Mouse (Mus musculus) lung, postnatal 14 days (tissue): ENCODE measurements at regions not wholly inside any gene's neighbourhood (a gene's known extent, or its start where the extent isn't known, plus 50 kb on each side); places are given as distances from the start of the nearest gene placed in this dataset.

ENCODE experiments used
- DNase-seq: peaks from one replicate; pipeline ENCODE4 v3.0.0; 2021

DNA sequence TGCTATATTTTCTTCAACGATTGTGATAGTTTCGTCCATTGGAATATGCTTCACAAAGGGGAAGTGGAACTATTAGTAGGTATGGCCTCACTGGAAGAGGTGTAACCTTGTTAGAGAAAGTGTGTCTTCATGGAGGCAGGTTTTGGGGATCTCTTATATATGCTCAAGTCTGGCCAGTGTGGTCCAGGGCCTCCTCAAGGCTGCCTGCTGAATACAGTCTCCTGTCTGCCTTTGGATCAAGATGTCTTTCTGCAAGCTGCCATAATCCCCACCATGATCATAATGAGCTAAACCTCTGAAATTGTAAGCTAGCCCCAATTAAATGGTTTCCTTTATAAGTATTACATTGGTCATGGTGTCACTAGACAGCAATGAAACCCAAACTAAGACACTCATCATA lies 384.3 kb downstream of the Btbd3 start:
- no peak for DNase-seq

DNA sequence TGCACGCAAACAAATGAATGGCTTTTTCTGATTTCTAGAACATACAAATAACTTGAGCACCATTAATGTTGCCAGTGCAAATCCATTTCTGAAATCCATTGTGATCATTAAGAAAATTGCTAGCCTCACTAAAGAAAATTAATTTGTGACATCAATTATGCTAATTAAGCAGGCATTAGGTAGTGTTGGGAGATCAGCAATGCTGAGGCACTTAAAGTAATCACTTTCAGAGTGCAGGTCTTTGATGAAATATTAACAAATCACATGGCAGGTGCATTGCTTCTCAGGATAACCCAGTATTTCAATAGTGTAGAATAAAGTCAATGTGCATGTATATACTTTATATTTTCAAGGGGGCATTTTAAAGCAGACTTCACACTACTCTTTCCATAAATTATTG lies 385.0 kb downstream of the Btbd3 start:
- no peak for DNase-seq

DNA sequence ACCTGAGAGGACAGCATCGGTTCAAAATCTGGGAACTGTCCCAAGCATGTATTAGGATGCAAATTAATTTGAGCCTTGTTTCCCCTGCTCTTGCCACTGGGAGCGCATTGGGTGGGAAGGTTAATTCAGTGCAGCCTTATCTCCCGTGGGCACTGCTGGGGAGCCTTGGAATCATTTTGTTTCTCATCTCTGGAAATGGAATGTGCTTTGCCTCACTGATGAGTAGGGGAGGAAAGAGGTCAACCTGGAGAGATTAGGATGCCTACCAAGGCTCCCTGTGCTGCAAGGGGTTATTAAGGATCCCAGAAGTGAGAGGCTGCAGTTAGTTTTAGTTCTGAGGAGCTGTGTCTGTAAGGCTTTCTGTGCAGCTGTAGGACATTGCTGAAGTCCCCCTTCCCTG lies 392.3 kb downstream of the Btbd3 start:
- DNase-seq = no peak

DNA sequence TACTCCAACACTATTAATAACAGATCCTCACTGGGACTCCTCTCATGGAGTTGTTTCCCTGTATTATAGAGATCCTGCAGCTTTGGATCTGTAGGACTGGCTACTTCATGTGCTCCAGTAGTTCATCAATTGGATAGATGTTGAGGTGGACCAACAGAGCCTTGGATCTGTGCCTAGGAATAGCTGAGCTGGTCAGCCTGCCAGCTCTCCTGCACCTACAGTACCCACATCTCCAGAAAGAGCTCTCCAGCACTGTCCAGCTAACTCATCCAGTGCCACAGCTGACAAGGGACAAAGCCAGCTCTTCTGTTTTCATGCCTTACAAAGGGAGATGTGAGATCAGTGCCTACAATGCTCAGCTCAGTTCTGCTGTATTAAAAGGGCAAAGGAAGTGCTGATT lies 403.0 kb downstream of the Btbd3 start:
- no peak for DNase-seq

DNA sequence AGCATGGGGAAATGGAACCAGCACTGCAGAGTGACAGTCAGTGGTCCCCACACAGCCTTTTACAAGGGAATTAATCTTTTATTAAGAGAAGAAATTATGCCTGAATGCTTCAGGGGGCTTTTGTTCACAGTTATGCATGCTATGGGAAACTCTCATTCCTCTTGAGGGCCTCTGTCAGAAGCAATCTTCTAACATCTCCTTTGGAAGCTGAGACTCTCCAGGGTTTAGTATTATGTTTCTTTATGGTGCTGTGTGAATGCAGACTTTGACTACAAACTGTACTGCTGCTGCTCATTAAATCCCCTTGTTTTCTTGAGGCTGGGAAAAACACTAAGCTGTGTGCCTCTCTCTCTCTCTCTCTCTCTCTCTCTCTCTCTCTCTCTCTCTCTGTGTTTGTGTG lies 413.9 kb downstream of the Btbd3 start:
- DNase-seq = no peak

DNA sequence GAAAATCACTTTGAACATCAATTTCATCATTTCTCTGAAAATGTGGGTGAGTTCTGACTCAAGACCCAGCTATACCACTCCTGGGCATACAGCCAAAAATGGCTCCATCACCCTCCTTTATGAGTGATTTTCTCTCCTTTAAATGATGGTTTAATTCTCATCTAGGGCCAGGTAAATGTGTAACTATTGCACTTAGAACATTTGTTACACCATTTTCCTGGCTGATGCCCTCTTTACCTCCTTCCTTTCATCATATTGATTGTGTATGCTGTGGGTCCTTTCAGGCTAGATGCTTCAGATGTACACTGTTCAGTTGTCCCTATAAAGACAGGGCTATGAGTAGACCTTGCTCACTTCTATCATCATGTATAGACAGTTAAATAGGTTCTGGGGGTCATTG lies 418.4 kb downstream of the Btbd3 start:
- DNase-seq = no peak

DNA sequence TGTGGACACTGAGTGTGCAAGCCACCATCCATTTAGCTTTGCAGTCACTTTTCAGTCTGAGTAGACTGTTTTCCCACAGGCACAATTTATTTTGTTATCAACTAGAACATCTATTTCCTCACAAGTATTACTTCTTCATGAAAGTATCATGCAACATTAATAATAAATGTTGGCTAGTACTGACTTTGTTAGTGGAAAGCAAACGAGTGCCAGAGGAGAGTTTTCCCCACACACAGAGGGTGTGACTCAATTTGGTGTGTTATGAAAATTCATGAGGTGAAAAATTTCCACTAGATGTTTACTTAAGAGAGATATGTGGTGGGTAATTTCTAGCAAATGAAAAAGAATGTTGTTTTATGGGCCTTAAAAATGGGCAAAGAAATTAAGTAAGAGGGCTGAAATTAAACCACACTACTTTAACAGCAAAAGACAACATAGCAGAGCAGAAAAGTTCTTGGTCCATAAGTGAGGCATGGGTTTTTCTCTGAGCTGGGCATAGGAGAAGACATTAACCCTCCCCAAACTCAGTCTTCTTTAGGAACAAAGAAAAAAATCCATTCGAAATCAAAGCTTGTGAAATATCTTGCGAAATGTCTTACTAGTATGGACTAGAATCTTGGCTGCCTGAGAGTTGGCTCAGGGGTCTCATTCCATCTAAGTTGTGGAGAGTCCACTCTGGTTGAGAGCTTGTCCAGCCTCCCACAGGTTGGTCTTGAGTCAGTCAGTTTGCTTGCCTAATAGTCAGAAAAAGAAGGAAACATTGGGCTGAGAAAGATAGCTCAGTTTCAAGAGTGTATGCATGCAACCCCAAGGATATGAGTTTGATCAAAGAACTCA lies 419.1 kb downstream of the Btbd3 start:
- no peak for DNase-seq

DNA sequence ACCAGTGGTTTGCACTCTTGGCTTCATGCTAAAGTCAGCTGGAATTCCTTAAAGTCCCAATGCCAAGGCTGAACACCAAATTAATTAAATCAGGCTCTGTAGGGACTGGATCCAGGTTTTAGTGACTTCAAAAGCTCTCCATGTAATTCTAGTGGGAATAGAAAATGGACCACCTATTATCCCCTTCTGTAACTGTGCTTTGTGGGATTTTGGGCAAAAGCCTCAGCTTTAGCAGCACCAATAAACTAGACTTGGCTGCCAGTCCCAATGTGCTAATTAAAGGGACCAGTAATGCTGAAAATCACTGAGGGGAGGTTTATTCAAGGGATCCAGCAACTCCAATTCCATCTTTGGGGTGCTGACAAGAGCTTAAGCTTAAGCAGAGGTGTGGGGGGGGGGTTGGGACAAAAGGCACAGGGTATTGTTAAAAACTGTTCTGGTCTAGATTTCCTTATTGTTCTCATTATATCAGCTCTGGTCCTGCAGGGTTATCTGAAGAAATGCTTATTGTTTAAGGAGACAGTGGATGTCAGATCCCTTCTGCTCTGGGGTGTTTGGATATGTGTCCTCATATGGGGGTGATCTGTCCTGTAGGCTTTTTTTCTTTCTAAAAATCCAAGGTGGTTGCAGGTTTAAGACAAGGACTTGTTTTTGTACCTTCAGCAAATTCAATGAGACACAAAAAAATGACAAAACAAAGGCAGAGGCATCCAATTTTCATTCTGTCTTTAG lies 431.9 kb downstream of the Btbd3 start:
- DNase-seq = no peak

DNA sequence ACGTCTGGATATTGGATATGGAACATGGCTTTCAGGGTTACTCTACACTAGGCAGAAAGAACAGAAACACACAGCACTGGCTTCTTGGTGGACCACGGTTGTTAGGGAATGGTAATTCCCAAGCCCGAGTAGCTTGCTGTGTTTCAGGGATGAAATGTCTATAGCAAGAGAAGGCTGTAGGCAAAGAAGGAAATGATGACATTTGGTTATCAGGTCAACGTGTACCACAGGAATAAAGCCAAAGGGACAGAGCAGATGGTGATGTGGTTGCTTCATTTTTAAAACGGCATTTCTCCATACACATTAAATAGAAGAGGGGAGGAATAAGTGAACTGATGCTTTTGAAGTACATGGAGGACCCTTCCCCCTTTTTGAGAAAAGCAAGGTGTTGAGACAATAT lies 433.1 kb downstream of the Btbd3 start:
- DNase-seq = no peak

DNA sequence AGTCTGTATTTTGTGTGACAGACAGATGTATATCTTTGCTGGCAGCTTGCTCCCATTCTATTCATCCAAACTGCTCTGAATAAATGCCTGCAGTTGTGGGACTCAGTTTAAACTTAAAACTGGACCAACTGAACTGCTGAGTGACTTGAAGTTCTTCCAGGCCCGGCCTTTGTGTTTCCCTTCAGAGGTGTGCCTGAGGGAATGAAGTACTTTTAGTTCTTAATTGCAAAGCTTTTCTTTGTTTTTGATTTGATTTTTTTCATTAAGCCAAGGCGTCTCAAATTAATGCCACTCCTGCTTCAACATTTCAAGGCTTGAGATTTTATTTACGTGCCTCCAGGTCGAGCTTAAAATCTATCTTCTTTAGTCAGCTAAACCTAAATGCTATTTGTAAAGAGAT lies 446.4 kb downstream of the Btbd3 start:
- no peak for DNase-seq

DNA sequence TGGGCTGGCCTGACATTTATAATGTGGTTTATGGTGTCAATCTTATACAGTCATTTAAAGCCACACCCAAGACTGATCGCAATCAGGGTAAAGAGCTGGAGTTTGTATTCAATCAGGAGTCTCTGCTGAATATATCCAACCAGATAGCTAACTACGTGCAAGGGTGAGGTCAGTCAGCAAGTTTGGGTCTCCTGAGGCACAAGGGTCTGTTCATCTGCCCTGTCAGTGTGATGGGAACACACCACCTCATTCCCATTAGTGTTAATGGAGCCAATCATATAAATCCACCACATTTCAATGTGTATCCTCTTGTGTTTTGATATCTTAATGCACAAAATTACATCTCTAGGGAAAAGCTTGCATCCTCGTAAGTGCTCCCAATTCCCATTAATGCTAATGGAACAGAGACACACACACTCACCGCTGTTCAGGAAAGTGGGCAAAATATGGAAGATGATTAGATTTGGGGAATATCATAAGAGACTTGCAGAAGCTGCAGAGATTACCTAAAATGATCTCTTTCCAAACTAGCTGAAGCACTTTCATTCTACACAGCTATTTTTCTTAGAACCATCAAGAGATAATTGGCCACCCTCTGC lies 447.7 kb downstream of the Btbd3 start:
- no peak for DNase-seq

DNA sequence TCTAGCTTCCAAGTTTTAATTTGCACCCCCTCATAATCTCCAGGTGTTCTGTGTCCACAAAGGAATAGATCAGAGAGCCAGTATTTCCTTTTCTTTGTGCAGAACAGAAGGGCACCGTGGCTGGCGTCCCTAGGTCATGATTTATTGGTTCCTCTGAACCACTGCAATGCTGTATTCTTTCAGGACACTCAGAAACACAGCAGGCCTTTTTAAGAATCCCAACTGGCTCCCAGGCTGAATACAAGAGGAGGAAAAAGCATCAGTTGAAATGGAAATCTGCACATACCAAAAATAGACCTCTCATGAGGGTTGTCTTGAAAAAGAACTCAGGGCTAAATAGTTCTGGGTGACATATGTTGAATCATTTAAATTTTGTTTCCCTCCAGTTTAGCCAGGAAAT lies 452.4 kb downstream of the Btbd3 start:
- no peak for DNase-seq

DNA sequence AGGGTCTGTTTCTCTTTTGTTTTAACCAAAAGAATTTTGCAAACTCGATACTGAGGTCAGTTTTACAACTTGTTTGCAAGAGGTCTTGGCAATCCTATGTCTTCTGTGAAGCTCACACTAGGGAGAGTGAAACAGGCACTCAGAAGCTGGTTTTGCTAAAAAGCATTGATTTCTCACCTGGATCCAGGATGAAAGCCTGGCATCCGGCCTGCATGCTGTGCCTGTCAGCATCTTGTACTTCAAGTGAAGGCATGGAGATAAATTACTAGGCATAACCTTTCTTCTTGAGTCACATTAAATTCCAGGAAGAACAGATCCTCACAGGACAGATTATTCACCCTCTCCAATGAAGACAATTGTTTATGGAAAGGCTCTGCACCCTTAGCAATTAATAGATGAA lies 477.5 kb downstream of the Btbd3 start:
- DNase-seq = no peak

DNA sequence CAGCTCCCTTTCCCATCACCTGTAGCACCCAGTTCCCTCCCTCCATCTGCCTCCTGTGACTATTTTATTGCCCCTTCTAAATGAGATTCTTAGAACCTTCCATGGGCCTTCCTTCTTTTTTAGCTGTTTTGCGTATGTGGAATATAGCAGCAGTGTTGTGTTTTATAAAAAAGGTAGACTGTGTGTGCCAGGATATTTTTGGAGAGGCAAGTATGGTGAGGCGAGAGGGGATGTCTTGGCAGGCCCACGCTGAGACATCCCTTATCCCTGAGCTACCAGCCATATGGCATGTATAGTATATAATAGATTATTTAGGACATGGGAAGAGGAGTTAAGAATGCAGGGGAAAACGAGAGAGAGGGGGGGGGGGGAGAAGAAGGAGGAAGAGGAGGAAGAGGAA lies 488.4 kb downstream of the Btbd3 start:
- no peak for DNase-seq

DNA sequence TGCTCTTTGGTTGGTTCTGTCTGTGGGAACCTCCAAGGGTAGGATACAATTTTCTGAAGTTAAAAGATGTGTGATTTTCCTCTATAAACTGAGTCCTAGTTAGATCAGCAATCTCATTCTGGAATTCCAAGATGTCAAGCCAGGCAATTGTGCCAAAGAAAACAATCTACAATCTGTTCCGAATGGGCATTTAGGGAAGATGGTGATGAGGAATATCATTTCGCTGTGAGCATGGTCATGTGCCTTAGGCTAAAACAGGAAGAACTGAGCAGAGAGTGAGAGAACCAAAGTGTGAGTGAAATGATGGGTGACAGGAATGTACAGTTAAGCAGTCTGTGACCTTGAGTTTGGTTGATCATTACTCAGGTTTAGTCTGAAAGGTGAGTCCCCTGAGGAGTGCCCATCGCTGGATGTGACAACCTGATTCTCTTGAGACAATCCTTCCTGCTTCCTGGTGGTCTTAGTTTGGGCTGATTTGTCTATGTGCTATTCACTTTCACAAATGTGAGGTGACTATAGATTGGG lies 504.1 kb downstream of the Btbd3 start:
- no peak for DNase-seq

DNA sequence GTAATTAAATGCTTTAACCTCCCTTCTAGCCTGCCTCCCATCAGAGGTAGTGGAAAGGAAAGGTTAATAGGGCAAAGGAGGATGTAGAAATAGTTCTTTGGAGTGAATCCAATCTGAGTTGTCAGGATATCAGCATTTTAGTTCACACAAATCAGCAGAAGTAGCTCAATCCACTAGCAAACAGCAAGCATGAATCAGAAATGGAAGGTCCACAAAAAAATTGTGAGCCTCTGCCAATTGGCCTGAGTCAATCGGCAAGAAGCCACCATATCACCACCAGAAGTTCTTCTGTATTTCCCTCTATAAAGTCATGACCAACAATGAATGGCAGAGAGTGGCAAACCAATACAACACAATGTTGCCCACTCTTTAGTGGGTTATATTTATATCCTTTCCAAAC lies 505.0 kb downstream of the Btbd3 start:
- no peak for DNase-seq

DNA sequence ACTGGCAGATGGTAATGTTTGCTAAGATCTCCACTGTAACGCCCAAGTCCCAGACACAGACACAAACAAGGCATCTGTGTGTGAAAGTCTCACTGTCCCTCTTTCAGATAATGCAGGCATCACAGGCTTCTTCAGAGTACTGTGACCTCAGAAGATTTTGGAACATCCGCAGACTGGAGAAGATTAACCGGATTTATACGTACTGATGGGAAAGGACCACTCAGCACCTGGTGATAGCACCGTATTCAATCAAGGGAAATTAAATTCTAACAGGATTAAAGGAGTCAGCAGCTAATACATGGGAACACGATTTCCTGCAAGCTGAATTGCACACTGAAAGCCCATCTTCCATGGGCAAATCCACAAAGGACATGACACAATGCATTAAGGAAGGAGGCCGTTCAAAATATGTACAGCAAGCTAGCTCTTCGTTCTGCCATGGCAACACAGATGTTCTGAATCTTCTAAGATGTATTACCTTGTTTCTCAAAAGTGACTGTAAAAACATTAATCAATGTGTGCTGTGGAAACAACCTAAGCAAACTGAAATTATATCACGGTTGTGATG lies 510.0 kb downstream of the Btbd3 start:
- DNase-seq = no peak

DNA sequence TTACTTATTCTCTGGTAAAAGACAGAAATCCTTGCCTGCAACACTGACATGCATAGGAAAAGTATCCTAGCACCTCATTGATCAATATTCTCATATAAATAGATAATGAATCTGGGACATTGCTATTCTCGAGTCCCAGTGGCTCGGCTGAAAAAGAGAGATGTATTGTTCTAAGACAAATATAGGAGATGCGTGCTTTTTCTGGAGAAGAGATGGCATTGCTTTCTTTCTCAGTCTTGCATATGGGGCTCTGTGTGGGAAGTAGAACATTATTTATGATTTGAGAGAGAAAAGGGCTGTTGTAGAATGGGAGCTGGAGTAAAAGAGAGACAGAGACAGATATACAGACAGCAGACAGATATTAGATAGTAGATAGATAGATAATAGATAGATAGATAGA lies 527.4 kb downstream of the Btbd3 start:
- no peak for DNase-seq

DNA sequence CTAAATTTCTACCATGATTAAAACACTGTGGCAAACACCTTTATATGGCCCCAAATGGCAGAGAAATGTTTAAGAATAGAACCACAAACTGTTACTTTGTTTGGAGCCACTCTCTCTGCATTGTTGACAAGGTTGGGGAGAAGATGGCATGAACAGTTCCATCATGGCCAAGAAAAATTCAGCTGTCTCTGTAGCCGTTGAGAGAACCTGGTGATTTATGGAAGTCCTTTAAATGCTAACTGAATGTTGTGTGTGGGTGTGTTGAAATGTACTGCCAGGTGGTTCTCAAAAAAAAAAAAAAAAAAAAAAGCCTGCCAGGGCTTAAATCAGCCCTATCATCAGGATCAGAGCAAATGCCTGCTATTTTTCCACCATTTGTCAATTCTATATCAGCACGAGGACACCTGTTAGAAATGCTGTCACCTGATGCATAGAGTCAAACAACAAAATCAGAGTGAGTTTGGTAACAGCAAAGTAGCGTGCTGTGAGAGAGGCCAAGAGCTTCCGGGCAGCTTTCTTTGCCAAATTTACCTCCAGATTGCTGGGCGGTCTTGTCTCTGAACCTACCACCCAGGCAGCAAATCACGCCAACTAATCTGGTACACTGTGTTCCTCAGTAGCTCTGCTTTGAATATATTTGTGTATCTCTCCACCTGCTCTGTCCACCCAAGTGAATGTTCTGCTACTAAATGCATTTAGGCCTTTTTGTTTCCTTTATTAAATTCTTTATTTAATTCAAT lies 536.5 kb downstream of the Btbd3 start:
- no peak for DNase-seq

DNA sequence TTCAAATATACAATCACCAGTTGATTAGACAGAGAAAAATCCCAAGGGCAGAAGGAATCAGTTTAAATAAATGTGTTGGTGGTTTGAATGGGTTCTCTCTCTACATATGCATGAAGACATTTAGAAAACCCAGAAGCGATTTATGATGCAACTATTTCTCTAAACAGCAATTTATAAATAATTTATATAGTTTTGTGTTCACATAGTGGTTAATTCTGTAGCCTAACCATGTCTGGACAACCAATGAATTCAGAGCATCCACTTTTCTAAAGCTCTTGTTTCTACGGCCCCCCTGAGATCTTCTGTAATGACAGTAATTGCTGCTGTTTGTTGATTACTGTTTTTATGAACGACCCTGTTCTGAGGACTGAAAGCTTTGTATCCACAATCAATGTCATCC lies 549.8 kb downstream of the Btbd3 start:
- DNase-seq = no peak

DNA sequence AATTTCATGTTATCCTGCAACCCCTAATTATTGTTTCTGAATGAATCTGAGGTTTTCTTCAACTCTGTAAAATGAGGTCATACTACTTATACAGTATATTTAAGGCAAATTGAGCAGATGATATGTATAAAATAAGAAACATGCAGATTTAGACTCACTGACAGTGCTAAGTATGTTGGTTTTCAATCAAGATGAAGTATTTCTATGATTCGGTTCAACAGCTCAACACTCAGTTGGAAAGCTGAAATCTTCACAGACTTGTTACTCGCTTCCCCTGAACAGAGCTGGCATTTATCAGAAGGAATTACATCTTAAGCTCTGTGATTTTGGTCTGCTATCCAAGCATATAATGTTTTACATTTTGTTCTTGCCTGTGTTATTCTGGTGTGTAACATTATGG lies 553.4 kb downstream of the Btbd3 start:
- DNase-seq = no peak

DNA sequence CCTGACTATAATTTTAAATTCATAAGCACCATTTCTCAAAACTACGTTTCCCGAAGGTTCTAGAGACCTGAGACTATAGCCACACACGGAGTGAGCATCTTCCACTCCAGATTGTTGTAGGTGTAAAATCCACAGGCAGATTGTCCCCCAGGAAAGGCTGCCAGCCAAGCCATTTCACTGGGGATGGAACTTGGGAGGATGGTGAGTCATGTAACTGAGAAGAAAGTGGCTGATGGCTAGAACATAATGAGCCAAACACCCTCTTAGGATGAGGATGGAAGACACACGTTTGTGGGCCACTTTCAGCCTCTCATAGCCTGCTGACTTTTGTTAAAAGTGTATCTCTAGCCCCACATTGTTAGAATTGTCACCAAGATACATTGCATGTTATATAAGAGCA lies 564.1 kb downstream of the Btbd3 start:
- DNase-seq = no peak

DNA sequence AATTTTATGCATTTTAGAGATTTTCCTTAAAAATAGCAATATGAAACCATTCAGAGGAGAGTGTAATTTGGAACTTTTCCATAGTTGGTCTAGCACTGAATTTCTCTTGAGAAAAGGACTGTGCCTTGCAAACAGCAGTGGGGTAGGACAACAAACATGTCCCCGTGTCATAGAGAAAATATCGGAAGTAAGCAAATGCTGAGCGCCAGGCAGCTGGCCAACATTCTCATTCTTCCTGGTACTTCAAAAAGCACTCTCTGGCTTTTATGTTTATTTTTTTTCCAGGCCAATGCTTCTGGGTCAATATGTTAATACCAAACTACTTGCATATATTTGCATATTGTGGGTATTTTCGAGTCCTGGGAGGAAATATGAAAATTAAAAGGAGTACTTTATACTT lies 568.5 kb downstream of the Btbd3 start:
- DNase-seq = peak; percentile 6
